Mouse (Mus musculus) cerebellum, adult 8-10 months (tissue): ENCODE measurements around the gene Ranbp9.
A peak's percentile ranks its signal among the peaks of the same experiment; 100 is the strongest.

Experiments
- DNase-seq: peaks from one replicate; pipeline ENCODE4 v3.0.0; 2022

Ranbp9 gene

DNA sequence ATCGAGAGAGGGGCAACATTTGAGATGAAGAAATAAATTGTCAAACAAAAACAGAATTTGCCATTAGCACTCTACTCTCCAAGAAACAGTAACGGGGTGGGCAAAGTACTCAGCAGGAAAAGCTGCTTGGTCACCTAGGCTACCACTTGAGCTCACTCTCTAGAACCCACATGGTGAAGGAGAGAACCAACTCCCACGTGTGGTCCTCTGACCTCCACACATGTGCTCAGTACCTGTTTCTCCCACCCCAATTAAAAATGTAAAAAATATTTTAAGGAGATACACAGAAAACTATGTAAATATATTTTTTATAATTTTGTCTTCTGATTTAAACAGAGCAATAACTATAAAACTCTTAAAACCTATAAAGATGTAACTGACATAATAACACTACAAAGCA, 33.4 kb downstream of the Ranbp9 start:
- DNase-seq: no peak

DNA sequence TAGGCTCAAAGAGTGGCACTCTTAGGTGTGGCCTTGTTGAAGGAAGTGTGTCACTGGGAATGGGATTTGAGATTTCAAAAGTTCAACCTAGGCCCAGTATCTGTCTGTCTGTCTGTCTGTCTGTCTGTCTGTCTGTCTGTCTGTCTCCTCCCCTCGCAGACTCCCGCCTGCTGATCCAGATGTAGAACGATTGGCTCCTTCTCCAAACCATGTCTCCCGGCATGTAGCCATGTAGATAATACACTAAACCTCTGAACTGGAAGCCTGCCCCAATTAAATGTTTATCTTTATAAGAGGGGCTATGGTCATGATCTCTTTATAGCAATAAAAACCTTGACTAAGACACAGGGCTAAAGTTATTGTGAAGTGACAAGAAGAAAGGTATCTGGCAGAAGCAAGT, 35.3 kb downstream of the Ranbp9 start:
- DNase-seq: no peak

DNA sequence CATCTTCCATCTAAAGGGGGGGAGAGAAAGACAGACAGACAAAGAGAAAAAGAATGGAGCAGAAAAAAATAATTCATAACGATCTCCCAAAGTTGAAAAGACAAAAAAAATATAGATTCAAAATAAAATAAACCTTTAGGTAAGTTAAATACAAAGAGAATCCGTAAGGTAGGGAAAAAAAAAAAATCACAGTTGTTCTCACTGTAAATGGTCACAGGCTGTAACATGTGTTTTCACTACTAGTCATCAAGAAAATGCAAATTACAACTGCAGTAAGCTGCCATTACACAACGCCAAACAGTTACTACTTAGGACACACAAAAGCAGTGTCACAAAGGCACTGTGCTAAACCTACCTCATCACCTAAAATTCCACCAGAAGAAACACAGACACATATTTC, 36.4 kb downstream of the Ranbp9 start:
- DNase-seq: no peak

DNA sequence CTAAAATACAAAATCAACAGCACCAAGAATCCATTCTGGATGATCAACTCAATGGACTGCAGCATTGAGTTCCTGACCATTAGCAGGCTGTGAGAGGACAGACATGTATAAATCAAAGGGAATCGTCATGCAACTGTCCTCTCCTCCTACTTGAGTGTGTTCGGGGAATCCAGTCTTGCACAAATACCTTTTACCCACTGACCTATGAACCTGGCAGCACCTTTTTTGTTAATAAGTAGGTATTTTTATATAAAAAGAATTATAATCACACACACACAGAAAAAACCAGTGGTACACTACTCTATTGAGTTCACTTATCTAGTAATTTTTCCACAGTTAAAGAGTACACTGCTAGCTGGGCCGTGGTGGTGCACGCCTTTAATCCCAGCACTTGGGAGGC, 37.4 kb downstream of the Ranbp9 start:
- DNase-seq: no peak

DNA sequence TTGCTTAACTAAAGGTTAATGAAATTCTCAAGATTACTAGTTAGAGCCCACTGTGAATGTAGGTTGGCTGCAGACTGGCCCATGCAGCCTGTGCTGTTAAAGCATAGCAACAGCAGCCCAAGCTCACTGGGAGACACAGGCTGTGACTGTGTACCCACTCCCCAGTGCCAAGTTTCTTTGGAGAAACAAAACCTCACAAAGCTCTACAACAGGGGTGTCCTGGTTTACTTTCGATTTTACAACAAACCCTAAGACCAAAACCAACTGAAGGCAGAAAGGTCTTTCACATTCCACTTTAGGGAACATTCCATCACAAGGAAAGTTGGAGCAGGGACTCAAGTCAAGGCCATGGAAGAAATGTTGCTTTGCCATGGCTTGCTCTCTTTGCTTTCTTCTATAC, 38.5 kb downstream of the Ranbp9 start:
- no peak for DNase-seq

DNA sequence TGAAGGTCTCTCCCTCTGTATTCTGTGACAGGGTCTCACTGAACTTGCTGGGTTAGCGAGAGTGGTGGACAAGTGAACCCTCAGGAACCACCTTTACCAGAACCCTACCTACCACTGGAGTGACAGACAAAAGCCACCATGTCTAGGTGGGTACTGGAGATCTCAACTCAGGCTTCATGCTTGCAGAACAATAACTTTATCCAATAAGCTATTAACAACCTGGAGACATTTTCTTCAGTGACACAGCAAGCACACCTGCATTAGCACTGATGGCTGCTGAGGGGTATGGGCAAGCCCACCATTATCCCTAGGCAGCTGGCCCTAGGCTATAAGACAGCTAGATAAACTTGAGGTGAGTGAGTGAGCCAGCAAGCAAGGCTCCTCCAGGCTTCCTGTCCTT, 40.7 kb downstream of the Ranbp9 start:
- DNase-seq: no peak

DNA sequence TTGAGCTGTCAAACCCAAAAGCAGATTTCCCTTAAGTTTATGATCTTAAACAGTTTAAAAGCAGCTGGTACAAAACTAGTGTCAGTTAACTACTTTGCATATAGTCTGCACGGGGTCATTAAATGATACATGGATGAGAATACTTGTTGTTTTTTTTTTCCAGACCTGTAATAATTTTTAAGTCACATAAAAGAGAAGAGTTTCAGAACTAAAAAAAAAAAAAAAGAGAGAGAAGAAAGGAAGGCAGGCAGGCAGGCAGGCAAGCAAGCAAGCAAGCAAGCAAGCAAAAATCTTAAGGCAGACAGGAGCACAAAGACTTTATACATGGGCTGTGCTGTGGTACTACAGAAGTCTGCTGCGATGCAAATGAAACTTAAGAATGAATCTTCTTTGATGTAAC, 47.7 kb downstream of the Ranbp9 start:
- DNase-seq: no peak

DNA sequence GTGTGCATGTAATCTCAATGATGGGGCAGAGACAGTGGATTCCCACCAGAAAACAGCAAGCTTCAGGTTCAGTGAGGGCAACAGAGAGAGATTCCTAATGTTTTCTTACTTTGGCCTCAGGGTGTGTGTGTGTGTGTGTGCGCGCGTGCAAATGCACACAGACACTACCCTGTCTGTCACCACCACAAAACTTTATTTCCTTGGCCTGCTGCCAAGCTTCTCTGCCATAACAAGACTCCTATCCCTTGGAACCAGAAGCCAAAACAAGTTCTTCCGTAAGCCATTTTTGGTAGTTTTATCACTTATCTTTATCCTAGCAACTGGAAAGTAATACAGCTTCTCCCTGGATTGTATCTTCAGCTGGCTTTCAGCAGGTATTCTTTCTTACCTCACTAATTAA, 52.6 kb downstream of the Ranbp9 start:
- DNase-seq: no peak

DNA sequence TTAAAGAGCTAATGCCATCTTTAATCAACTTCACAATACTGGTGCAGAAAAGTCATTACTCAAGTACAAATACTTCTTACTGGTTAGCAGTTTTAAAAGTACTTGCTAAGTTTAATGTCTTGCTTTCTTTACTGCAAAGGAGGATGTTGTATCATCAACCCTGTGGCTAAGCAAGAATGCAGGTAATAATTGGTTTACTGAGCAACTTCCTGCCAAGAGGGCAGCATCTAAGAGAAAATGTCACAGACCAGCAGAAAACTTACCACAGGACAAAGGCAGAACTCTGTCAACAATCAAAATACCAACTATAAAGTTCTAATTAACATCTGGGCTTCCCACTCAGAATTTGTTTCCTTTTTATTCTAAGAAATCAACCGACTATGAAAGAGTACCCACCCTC, 65.8 kb downstream of the Ranbp9 start:
- no peak for DNase-seq

DNA sequence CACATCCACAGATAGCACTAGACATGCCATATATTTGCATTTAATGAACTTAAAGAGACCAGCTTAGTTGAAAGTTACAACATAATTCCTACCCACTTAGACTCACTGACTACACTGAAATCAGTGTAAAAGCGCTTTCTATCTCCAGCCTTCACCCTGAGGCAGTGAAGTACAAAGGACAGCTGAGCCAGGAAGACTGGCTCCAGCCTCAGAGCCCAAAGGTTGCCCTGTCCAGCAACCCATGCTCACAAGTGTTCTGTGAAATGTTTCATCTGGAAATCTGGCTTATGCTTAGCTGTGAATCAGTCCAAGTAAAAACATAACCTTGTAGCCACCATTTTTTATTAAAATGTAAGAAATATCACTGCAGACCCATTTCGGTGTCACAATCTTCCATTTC, 67.5 kb downstream of the Ranbp9 start:
- no peak for DNase-seq

DNA sequence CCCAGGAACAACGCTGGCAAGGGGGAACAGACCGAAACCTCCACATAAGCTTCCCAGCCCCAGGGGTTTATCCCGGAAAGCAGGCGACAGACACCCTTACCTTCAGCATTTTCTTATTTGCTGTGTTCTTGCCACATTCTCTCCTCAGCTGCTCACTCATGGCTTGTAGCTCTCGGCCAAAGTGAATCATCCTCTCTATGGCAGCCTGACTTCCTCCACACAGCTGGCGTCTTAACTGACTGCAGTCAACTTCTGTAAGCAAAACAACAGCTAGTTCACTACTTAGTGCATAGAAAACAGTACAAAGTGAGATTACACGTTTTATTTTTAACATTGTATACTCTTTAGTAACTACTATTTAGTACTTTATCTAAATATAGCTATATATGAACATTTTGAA, 68.8 kb downstream of the Ranbp9 start:
- DNase-seq: no peak

DNA sequence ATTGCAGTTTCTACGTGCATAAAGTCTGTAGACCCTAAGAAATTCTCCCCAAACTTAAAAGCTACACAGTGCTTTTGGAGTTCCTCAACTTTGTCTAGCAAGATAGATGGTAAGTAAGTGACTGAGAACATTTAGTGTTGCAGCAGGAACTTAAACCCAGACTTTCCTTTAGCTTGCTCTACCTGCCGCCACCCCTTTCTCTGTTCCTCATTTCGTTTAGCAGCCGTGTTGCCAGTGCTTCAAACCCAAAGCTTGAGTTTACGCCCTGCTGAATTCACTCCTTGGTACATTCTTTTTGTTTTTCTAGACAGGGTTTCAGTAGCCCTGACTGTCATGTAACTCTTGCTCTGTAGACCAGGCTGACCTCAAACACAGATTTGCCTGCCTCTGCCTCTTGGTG, 81.5 kb downstream of the Ranbp9 start:
- no peak for DNase-seq

DNA sequence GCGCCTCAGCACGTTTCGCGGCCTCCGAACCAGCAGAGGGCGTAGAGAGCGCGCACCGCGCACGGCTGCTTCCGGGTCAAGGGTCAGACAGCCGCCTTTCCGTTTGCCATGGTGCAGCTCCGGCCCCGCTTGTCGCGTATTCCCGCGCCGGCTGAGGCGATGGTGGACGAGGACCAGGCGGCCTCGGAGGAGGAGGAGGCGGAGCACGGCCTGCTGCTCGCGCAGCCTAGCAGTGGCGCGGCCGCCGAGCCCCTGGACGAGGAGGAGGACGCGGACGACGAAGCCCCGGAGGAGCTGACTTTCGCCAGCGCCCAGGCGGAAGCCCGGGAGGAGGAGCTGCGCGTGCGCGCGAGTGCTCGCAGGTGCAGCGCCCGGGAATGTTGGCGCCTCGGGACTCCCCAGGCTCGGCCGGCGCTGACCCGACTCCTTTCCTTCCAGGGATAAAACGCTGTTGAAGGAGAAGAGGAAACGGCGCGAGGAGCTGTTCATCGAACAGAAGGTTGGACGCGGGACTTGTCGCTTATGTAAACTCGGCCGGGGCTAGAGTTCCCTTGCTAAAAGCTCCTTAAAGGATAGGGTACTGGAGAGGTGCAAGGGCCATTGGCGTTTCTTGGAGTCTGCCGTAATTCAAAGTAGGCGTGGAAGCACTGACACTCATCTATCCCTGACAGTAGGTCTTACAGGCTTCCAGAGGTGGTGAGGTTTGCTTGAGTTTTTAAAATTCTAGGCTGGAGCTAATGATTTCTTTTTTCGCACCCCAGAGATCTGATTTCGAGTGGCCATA, 82.6 kb downstream of the Ranbp9 start, which contains the start of gene Nol7:
TSS of gene Nol7 (plus strand) at position 94 of the 784 bp plus-strand sequence.
- peak; percentile 98 for DNase-seq

DNA sequence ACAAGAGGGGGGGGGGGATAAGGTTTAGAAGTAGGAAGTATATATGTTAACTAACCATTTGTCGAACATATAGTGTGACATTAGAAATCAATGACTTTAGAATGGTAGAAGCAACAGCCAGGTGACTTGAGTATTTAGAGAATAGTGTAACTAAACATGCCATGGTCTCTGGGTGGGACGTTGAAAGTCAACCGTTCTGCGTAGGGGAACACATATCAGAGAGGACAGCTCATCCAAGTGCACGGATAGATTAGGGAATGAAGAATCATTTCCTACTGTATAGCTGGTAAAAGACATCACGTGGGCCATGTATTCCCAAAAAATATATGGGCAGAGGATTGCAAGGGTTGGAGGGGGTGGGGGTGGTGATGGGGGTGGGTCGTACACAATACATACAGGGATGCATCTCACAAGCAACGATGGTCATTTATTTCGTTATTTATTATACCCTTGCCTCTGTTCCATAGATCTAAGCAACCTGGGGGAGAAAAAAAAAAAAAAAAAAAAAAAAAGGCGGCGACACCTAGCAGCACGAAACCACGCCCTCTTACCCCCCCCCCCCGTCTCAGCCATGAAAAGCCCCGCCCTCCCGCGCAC, 83.3 kb downstream of the Ranbp9 start:
- peak; percentile 20 for DNase-seq

DNA sequence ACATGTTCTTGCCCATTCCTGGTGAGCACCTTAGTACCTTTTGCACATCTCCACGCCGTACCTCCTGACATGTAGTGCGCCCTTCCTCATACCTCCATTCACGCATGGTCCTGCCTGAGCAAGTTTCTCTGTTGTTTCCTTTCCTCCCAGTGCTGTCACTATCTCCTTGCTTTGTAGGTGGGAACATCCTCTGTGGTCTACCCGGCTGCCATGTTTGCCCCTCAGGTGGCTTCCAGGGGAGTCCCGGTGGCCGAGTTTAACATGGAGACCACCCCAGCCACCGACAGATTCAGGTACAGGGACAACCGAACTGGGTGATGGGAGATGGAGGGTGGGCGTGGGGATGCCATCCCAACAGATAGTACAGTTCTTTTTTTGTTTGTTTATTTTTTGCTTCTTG, 95.8 kb downstream of the Ranbp9 start:
- DNase-seq: no peak

DNA sequence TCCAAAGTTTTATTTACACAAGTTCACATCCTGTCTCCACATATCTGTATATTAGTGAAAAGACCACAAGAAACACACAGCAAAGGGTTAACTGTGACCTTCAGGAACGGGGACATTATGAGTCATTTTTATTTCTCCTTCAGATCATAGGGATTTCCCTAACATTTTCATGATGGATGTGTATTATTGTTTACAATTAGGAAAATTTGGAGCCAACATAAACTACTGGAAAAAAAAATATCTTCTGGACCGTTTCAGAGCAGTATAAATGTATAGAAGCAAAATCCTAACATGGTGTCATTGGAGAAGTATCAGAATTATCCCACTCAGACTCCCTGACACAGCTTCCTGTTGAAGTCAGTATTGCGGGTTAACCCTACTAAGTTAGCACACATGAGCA, 101.1 kb downstream of the Ranbp9 start:
- DNase-seq: no peak

DNA sequence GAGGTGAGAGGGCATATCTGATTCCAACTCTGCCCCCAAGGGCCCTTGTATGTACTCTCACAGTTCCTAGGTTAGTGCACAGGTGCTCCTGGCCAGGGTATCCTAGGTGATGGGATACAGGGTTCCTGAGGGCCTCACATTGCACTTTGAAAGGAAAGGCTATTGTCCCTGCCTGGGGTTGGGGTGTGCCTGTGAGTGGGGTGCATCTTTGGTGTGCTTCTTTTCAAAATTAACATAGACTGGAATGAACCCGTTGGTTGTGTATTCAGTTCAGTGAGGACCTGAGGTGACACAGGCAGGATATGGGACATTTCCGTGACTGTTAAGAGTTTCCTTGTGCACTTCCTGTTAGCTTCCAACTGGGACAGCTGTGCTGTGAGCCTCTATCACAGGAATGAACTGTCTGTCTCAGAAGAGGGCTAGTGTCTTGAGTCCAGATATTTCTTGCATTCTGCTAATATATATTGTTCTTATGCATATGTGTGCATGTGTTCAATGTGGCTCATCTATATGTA, 106.1 kb downstream of the Ranbp9 start:
- DNase-seq: no peak

DNA sequence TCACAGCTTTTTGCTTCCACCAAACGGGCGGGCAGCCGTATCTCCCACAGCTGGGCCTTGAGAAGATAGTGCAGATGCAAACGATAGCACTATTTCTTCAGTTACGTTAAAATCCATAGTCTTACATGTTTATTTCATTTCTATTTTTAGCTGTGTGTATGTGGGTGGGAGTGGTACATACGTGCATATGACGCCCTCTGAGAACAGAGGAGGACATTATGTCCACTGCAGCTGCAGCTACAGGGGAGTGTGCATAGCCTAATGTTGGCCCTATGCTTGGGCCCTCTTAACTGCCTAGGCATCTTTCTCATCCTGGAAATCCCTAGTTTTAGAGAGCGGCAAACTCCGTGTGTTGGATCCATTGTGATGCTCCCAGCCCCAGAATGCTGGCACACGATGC, 106.9 kb downstream of the Ranbp9 start:
- no peak for DNase-seq

DNA sequence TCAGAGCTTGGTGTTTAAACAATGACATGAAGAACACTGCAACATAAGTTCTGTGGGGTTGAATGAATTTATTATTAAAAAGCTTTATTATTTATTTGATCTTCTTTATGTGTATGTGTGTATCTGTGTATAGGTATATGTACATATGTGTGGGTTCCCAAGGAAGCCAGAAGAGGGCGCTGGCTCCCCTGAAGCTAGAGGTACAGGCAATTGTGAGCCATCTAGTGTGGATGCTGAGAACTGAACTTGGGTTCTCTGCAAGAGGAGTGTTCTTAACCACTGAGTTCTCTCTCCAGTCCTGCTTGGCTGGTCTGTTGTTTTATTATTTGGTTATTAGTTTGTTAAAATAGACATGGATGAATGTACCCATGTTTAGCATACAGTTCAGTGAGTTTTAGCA, 108.2 kb downstream of the Ranbp9 start:
- DNase-seq: no peak

DNA sequence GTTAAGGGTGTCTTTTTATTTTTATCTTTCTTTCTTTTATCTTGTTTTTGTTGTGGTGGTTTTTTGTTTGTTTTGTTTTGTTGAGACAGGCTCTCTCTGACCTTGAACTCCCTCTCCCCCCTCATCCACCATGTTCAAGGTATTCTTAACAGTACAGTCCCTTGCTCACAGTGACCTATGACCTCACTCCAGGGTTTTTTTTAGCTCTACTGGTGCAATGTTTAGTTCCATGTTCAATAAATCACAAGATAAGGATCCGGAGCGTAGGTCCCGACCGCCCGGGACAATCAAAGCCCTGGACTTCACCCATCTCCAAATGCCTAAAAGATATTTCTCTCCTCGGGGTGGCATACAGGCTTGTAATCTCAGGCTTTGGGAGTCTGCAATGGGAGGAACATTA, 111.0 kb downstream of the Ranbp9 start:
- DNase-seq: no peak

DNA sequence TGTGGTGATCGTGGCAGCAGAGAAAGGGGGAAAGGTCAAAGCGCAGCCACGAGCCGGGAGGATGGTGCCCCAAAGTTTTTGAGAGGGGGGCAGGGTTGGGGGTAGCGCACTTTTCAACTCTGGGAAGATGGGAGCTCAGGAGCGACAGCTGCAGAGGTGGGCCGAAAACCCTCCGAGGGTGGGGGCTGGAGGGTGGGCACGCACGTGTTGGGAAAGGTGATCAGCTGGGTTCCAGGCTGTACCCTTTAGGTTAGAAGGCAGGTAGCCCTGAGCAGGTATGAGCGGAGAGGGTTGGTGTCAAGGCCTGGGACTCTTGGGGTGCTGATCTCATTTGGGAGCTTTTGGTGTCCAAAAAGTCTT, 115.3 kb downstream of the Ranbp9 start:
- peak; percentile 25 for DNase-seq

DNA sequence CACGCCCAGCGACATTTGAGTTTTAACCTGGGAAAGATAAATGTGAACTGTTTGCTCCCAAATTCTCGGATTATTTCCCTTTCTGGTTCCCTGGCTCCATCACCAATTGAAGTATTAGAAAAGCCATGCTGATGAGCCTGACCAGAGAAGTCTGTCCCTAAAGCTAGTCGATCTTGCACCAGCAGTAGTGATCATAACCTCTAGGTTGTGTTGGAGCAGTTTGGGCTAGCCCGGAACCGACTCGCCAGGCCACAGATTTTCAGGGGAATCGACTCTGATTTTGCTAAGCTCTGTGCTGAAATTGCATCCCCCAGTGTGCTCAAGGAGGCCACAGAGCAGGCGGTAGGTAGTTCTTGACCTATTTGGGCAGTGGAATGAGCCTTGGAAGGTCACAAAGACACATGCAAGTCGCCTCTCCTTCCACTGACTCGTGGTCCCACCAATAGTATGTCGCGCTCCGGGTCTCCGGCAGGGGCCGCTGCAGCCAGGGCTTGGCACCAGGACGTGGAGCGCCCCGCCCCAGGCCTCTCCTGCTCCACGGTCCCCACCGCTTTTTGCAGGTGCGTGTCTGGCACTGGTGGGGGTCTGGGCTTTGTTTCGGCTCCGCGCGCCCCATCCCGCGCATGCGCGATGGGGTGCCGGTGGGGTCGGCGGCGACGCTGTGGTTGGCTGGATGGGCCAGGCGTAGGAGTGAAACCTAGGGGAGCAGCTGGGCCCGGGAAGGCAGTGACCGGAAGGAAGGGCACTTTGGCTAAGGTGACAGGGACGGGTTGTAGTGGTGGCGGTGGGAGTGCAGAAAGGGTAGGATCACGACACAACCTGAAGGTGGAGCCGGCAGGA, 115.9 kb downstream of the Ranbp9 start, which contains the start of gene Sirt5:
TSS of gene Sirt5 (plus strand) at position 512 of the 840 bp plus-strand sequence.
- peak; percentile 93 for DNase-seq

DNA sequence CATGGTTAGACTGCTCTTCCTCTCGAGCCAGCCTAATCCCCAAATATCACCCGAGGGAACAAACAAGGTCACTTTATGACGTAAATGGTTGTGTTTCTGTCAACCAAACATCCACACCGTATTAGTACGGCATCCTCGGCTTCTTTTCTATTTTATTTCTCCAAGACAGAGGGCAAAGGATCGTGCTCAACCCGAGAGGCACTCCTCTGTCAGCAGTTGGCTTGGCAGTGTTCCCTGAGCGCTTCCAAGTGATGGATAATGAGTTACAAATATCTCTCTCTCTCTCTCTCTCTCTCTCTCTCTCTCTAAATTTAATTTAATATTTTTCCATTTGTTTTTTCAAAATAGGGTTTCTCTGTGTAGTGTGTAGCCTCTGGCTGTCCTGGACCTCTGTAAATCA, 118.7 kb downstream of the Ranbp9 start:
- DNase-seq: no peak

DNA sequence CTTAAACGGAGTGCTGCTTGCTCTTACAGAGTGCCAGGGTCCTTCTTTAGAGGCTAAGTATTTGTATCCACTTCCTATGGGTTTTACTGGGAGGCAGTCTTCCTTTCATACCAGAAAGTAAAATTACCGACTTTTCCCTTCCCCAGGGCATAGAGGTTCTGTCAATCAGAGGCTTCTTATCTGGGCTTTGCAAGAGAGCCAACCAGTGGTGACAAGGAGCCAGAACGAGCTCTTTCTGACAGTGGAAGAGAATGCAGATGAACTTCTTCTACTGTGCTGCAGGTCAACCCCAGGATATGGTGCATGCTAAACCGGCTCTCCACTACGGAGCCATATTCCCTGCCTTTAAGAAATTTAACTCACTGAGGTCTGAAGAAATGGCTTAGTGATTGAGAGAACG, 120.5 kb downstream of the Ranbp9 start:
- no peak for DNase-seq
